Mouse (Mus musculus): ENCODE data around the gene Rai1.
A peak's percentile ranks its signal among the peaks of the same experiment; 100 is the strongest.

The Rai1 gene

DNA sequence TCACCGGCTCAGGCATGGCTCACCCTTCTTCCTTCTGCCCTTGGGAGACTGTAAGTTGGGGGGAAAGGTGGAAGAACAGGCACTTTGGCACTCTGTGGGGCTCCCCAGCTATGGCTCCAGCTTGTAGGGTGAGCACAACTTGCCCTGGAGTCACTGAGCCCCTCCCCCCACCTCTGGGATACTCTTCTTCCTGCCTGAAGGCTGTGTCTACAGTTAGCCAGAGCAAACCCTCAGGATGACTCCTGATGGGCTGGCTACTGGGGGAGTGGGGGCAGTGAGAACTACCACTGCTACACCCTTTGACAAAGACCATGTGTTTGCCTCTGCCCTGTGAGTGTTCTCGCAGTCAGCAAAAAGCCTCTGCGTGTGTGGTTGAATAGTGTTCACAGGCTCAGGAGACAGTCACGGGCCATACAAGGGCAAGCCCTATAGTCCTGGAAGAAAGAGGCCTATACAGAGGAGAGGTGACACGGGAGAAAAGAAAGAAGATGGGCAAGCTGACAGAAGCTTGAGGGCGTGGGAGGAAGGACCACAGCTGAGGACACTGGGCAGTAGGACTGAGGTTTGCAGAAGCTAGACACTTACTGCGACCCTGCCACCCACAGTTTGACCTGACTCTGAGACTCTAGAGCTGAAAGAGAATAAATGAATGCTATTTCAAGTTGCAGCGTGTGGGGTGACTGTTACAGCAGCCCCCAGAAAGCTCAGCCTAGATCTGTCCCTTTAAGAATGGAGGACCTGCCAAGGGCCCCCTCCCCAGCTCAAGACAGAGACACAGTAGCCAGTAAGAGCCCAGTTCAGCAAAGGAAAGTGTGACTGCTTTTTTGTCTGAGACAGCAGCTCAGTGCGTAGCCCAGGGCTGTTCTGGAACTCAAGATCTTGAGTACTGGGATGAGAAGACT lies 9.7 kb upstream of the Rai1 start:
- DNase-seq (ENCODE audit: low spot score), result no peak

DNA sequence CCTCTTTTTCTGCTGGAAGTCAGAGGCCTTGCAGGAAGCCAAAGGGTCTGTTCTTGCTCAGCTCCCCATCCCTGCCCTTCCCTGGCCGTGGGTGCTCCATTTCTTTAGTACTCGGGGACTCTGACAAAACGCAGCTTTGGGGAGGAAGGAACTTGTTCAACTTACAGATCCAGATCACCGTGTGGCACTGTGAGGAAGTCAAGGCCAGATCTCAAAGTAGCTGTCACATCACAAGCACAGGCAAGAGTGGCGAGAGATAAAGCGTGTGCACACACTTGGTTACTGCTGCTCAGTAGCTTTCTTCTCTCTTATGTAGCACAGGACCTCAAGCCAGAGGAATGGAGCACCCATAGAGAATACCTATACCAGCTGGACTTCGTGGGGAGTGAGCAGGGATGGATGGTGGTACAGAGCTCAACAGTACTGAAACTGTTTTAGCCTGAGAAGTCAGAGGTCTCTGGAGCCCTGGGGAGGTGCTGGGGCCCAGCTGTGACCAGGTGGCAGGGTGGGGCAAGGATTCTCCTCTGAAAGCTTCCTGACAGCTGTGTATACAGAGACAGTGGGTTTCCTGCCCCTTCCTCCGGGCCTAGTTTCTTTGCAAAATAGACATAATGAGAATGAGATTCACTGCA lies 5.1 kb upstream of the Rai1 start:
- DNase-seq (ENCODE audit: low spot score), result no peak

GRCm38 (mm10) chr11:60100827-60101555 lies 3.8 kb upstream of the Rai1 start:
- DNase-seq (ENCODE audit: low spot score), result no peak

GRCm38 (mm10) chr11:60101986-60102385 lies 2.8 kb upstream of the Rai1 start:
- DNase-seq (ENCODE audit: low spot score), result no peak

GRCm38 (mm10) chr11:60102664-60103063 lies 2.1 kb upstream of the Rai1 start:
- DNase-seq (ENCODE audit: low spot score), result no peak

DNA sequence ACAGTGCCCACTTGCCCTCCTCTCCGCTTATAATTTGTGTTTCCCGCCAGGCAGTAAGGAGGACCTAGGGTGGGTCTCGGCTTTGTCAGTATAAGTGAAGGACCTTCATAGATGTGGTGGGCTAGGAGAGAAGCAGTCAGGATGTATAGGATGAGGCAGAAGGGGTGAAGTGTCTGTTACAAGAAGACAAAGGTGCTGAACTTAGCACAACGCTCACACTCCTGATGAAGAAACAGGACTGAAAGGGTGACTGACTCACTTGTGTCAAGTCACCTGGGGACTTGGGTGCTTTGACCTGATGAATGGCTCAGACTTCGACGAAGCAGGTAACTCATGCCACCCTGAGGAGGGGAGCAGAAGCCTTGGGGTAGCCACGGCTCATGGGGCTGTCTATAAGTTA lies 1.2 kb upstream of the Rai1 start:
- DNase-seq (ENCODE audit: low spot score), result no peak

DNA sequence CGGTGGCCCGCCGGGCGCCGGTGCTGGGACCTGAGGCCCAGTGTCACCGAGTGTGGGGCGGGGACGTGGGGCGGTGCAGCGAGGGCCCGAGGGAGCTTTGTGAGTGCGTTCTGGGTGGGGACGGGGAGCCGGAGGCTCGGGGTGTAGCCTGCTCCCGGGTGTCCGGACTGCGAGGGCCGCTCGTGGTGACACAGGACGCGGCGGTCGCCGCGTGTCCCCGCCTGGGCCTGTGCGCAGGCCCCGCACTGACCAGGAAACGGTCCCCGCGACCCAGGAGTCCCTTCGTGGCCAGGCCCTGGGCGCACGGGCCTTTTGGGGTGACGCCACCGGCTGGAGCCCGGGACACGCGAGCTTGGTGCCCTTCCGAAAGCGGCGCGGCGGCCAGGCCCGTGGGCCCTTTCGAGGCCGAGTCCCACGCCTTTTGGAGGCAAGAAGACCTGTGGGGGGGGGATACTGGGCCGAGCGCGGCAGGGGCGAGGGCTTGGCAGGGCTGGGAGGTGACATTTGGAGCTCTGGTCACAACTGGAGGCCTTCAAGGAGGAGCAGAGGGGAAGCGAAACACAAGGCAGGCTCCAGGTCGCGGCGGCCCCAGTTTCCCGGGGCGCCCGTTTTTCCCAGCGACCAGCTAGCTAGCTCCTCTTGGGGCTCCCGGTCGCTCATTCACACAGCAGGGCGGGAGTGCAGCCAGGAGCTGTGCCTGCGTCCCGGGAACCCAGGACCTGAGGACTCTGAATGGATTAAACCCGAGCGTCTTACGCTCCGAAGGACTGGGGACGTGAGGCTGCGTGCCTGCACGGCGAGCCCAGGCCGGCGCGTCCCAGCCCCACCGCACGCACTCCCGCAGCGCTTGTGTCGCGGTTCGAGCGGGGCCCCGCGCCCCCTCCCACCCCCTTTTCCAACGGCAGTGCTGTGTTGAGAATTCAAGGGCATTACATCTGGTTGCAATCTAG lies 1.1 kb downstream of the Rai1 start:
- no peak for DNase-seq (ENCODE audit: low spot score)

- DNase-seq (ENCODE audit: low spot score), result no peak
Observed at GRCm38 (mm10) chr11:60106543-60107110, 1.8 kb downstream of the Rai1 start.

GRCm38 (mm10) chr11:60107449-60107848 lies 2.6 kb downstream of the Rai1 start:
- DNase-seq (ENCODE audit: low spot score), result no peak

GRCm38 (mm10) chr11:60108631-60109172 lies 3.9 kb downstream of the Rai1 start:
- no peak for DNase-seq (ENCODE audit: low spot score)

DNA sequence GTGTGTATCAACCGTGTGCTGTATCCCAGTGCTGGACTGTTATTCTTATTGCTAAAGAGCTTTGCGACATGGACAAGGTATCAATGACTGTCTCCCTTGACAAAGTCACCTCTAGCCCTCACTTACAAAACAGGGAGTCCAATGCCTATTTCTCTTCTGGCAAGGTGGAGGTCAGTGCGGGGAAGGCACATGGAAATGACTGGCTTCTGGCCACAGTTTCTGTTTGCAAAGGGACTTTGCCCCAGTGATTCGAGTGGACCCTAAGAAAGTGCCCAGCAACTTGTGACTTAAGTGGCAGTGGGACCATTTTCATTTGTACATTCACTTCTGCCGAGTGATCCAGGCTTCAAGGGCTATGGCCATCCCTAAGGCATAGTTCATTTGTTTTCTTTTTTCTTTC lies 5.6 kb downstream of the Rai1 start:
- DNase-seq (ENCODE audit: low spot score), result no peak

DNA sequence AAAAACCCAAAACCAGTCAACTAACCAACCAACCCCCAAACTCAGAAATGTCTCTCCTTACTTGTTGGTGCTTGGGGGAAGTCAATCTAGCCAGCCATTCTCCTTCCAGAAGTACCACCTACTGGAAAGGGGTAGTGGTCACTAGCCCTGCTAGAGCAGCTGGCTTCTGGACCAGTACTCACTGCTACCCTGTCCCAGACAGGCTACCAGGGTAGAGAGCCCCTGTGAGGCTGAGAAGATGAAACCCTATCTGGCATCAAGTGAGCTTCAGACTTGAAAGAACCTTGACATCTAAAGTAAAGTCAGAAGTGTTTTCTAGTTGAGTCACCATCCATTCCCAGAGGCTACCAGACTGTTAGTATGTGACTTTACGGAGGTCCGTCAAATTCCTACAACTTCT lies 6.8 kb downstream of the Rai1 start:
- DNase-seq (ENCODE audit: low spot score), result no peak

DNA sequence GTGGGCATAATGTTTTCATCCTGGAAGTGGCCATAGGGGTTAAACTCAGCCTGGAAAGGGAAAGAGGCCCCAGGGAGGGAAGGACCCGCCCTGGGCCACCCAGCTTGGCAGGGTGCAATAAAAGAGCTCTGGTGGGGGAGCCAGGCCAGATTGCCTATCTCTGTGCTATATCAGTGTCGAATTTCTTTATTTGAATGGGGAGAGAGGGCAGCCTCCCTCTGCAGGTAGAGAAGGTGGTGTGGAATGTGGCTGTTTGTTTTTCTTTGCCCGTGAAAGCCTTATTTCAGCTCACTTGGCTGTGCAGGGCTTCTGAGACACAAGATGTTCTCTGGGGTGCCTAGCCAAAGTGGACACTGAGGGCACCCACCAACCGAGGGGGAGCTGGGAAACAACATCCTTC lies 8.8 kb downstream of the Rai1 start:
- DNase-seq (ENCODE audit: low spot score), result no peak

DNA sequence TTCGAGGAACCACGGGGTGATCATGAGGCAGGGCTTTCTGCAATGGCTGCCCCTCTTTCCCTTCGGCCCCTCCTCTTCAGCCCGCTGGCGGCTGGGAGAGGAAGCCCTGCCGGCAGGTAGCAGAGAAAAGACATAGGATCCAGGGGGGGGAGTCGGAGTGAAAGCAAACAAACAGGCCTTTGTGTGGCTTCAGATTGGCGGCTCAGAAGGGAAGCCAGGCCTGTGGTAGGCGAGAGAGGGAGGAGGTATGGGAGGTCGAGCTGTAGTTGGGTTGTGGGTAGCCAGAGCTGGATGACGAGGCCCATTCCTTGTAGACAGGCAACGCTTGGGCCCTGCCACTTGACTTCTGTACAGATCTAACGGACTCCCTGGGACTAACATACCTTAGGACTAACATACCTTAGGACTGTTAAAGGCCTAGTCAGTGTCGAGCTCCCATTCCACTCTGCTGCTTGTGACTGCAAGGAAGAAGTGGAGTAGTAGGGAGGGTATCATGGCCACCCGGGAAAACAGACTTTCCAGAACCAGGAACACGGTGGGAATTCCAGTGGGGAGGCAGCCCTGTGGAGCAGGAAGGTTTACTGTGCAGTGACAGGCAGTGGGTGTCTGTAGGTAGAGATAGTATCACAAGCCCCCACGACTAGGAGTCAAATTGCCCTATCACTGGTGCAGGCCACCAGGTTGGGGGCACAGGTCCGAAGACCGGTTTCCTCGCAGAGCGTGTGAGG lies 9.6 kb downstream of the Rai1 start:
- no peak for DNase-seq (ENCODE audit: low spot score)

GRCm38 (mm10) chr11:60115024-60115538 lies 10.3 kb downstream of the Rai1 start:
- peak; percentile 69 for DNase-seq (ENCODE audit: low spot score)

DNA sequence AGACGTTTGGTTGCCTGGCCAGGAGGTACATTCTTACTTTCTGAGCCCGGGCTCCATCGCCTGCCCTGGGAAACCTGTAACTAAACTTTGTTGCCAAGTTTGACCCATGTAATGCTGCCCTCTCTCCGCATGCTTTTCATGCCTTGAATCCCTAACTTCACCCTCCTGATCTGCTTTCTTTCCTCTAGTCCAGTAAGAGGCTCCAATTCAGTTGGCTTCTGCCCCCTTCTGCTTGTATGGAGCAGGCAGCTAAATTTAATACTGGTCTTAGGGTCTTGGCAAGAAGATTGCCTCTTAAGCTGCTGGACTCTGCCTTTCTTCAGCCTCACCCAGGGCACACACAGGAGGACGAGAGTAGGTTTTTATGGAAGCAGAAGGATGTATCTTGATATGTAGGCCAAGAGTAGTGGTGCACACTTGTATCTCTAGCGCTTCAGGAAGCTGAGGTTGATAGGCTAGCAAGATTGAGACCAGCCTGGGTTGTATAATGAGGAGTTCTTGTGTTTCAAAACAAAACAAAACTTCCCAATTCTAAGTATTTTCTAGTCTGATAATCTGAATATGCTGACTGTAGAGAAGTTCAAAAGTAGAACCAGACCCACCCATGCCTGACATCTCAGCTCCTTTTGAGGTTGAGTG lies 10.9 kb downstream of the Rai1 start:
- DNase-seq (ENCODE audit: low spot score), result no peak

DNA sequence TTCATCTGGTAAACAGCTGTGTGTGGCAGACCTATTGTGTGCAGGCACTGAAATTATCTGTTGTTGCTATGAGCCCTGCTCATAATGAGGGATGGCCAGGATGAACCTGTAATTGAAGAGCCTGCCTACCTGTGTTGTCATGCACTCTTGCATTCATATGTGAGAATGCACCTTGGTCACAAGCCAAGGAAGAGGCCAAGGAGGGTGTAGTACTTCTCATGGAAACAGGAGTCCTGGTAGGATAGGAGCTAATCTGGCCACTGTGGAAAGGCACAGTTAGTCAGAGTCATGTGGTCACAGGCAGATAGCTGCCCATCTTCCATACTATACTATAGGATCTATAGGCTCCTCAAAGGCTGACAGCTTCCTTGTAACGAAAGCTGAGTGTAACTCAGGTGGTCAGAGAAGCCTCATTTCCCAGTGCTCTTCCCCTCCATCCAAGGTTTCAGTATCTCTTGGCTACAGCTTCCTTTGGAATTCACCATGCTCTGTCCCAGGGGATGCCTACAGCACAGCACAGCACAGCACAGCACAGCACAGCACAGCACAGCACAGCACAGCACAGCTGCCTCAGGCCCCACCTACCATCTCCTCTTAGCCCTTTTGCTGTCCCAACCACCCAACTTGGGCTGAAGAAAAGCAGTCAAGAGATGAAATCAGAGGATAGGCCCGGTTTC lies 15.9 kb downstream of the Rai1 start:
- no peak for DNase-seq (ENCODE audit: low spot score)

DNA sequence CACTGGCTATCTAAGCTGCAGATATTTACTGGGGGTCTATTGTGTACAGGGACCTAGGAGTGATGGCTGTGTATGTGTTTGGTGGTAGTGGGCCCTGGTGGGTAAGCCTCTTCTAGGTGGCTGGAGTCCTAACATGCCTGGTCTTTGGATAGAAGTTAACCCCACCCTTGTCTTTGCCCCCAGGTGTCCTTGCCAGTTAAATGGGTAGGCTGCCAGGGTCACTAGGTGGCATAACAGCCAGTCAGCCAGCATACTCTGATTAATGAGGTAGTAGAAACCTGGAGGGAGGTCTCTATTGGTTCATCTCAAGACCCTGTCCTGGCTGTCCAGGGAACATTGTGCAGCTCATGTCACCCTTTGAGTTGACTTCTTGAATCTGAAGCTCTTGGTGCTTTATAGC lies 17.8 kb downstream of the Rai1 start:
- no peak for DNase-seq (ENCODE audit: low spot score)

- DNase-seq (ENCODE audit: low spot score), result no peak
Observed at GRCm38 (mm10) chr11:60127048-60127447, 22.2 kb downstream of the Rai1 start.
